Mouse (Mus musculus): ENCODE results near the gene N4bp2.

DNA sequence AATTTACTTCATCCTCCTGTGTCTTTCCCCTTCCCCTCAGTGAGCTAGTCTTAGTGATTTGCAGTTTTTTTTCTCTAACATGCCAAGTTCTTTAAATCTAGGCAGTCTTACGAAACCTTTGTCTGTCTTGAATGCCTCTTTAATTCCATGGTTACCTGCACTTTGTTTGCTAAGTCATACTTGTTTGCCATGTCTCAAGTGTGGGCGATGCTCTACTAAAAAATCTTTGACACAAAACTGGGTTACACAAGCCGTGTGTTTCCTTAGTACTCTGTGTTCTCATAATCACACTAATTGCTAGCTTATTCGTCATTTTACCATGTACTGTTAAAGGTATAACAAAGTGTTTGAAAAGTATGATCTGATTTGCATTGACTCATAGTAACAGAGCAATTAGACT lies 7.2 kb downstream of the N4bp2 start:
- no peak for TF ChIP-seq GATA1 (IDR thresholded peaks at IDR 0.05; ENCODE audit: low read length)
- no peak for TF ChIP-seq TAL1 (IDR thresholded peaks at IDR 0.05; ENCODE audit: low read length)
